Mouse (Mus musculus): Measurements from ENCODE around the gene Phykpl.
"Not testable (repeated sequence)": the region's sequence is repeated elsewhere in the genome, so short reads cannot be mapped to it uniquely, and the experiment has no call there.

Phykpl gene

GRCm38 (mm10) chr11:51617693-51618092 is 33.1 kb downstream of the Phykpl start:
- DNase-seq (ENCODE audit: low spot score in 2 of 2), result peak; percentile 71 to 81

GRCm38 (mm10) chr11:51618894-51619408 is 34.4 kb downstream of the Phykpl start:
- no peak for DNase-seq (ENCODE audit: low spot score in 2 of 2)

DNA sequence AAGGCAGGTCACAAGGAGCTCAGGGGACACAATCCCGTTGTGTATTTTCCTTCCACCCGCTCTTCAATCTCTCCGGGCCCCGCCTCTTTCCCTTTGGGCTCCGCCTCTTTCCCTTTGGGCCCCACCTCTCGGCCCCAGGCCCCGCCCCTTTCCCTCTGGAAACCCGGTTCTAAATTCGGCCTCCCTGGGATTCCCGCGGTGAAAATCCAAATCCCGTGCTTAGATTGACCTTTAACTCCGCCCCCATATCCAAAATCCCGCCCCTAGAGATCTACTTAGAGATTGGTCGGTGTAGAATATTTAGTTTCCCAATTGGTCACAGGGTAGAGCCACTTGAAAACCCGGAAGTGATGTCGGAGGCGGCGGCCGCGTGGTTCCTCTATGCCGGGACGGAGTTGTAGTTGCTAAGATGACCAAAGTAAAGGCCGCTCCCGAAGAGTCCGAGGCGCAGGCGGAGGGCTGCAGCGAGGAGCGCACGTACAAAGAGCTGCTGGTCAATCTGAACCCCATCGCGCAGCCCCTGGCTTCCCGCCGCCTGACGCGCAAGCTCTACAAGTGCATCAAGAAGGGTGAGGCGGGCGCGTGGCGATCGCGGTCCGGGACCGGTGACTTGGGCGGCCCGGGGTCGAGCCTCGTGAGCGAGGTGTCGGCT is 35.0 kb downstream of the Phykpl start, which contains the start of gene Nhp2:
Gene Nhp2 (plus strand): TSS at position 327 of the 652 bp plus-strand sequence.
- peak; percentile 91 to 92 for DNase-seq (ENCODE audit: low spot score in 2 of 2)

GRCm38 (mm10) chr11:51620084-51620483 is 35.5 kb downstream of the Phykpl start:
- no peak for DNase-seq (ENCODE audit: low spot score in 2 of 2)

GRCm38 (mm10) chr11:51621776-51622175 is 37.2 kb downstream of the Phykpl start:
- no peak for DNase-seq (ENCODE audit: low spot score in 2 of 2)

DNA sequence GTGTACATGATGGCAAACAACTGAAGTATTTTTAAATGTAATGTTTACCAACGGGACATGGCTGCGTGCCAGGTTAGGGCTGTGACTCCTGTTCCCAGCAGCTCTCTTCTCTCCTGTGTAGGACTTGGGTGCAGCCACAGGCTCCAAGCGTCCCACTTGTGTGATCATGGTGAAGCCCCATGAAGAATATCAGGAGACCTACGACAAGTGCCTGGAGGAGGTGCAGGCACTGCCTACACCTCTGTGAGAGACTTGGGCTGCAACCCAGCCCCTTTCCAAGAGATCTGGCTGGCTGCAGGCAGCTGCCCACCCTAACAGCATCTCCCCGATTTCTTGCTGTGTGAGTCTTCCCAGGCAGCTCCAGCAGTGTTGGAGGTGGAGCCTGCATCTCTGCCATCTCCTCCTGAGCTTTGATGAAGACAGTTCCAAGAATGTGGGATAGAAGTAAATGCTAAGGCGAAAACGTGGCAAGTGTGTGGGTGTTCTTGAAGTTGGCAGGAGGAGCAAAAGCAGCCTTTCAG is 38.5 kb downstream of the Phykpl start:
- DNase-seq (ENCODE audit: low spot score in 2 of 2), result no peak

GRCm38 (mm10) chr11:51625187-51625820 is 40.7 kb downstream of the Phykpl start:
- no peak for DNase-seq (ENCODE audit: low spot score in 2 of 2)

DNA sequence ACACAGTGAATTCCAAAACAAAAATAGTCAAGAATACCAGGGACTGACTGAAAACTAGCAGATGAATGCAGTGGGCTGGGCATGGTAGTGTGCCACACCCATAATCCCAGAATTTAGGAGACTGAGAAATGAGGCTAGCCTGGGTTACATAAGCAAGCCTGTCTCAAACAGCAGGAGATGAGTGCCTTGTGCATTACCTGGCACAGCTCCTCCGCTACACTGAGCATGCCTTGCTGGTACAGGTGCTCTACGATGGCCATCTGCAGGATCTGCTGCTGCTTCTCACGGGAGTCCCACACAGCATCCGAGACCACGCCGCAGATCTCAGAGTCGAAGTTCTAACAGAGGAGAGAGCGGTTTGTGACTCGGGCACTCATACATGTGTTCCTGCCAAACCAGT is 42.9 kb downstream of the Phykpl start:
- no peak for DNase-seq (ENCODE audit: low spot score in 2 of 2)

DNA sequence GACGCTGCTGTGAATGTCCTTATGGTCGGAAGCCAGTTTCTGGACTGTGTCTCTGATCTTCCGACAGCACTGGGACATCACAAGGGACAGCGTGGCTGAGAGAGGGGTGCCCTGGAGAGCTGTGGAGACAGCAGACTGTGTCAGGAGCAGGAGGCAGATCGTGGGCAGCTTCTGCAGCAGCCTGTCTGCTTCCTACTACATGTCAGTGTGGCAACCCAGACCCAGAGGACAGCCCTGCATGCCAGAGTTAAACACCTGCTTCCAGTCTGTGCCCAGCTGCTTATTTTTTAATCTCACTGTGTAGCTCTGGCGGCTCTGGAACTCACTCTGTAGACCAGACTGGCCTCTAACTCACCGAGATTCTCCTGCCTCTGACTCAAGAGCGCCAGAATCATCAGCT is 43.4 kb downstream of the Phykpl start:
- DNase-seq (ENCODE audit: low spot score in 2 of 2), result no peak

DNA sequence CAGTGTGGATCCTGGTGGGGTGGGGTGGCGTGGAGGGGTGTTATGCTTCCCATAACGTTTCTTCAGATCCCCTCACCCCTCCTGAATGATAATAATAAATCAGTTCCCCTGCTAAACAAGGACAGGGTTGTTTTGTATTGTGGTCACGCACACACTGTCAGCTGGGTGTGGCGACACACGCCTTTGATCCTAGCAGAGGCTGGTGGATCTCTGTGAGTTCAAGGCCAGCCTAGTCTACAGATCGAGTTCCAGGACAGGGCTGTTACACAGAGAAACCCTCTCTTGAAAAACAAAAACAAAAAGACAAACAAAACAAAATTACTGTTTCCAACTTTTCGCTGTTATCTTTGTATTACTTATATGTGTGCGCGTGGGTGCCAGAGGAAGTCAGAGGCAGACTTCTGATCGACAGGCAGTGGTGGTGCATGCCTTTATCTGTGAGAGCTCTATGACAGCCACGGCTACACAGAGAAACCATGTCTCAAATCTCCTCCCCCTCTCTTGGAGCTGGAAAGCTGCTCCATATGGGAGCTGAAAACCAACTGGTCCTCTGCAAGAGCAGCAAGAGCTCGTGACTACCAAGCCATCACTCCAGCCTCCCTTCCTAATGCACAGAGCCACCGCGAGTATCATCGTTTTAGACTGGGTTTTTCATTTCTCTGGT is 45.2 kb downstream of the Phykpl start:
- no peak for DNase-seq (ENCODE audit: low spot score in 2 of 2)

GRCm38 (mm10) chr11:51632130-51632753 is 47.7 kb downstream of the Phykpl start:
- no peak for DNase-seq (ENCODE audit: low spot score in 2 of 2)

GRCm38 (mm10) chr11:51633200-51633599 is 48.6 kb downstream of the Phykpl start:
- not testable (repeated sequence) for DNase-seq (ENCODE audit: low spot score in 2 of 2)

GRCm38 (mm10) chr11:51633721-51634120 is 49.2 kb downstream of the Phykpl start:
- DNase-seq (ENCODE audit: low spot score in 2 of 2), result no peak

- no peak for DNase-seq (ENCODE audit: low spot score in 2 of 2)
These were observed 50.6 kb downstream of the Phykpl start for GRCm38 (mm10) chr11:51635127-51635524.

DNA sequence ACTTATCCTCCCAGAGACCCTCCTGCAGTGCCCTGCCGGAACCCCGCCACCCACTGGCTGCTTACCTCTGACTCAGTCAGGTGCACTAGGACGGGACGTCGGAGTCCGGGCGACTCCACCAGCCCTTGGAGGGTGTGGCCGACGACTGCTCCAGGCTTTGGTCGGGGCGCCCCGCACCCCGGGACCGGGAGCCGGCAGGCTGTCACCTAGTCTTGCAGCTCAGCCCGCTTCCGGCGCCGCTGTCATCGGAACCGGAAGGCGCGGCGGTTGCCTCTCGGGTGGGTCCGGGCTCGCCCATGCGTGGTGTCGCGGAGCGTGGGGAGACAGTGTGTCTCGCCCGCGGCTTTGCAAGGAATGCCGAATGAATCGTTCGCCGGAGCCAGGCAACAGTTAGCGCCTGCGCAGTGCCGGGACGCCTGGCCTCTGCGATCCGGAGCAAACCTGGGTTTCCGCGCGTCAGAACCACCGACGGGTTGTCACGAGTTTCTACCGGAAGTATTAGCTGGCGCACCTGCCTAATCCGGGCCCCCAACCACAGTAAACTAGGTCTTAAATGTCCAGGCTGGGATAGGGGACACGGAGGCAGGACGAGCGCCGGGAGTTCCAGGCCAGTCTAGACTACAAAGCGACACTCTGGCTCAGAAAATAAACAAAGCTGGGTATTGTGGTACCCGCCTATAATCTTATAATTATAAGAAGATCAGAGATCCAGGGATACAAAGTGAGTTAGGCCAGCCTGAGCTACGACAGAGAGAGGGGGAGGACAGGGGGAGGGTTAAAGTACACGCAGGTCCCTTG is 51.2 kb downstream of the Phykpl start, which contains the start of gene Rmnd5b:
Gene Rmnd5b (minus strand): TSS at position 372 of the 798 bp plus-strand sequence.
- DNase-seq (ENCODE audit: low spot score in 2 of 2), result peak; percentile 83 to 93

- DNase-seq (ENCODE audit: low spot score in 2 of 2), result peak; percentile 75 to 85
These were observed 51.7 kb downstream of the Phykpl start for GRCm38 (mm10) chr11:51636323-51636684.

- DNase-seq (ENCODE audit: low spot score in 2 of 2), result peak; percentile 58 to 85
These were observed 53.4 kb downstream of the Phykpl start for GRCm38 (mm10) chr11:51637971-51638414.

DNA sequence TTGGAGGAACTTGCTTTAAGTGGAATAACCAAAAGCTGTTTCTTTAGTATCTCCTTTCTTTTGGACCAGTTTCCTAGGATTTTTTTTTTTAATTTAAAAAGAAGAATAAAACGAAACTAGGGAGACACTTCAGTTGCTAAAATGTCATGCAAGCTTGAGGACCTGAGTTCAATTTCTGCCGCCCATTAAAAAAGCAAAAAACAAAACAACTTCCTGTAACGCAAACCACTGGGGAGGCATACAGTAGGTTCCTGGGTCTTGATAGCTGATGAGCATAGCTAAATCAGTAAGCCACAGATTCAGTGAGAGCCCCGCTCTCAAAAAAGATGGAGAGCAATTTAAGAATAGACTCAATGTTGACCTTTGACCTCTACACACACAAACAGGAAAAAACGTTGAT is 53.9 kb downstream of the Phykpl start:
- no peak for DNase-seq (ENCODE audit: low spot score in 2 of 2)

GRCm38 (mm10) chr11:51640748-51641147 is 56.2 kb downstream of the Phykpl start:
- DNase-seq (ENCODE audit: low spot score in 2 of 2), result no peak

- no peak for DNase-seq (ENCODE audit: low spot score in 2 of 2)
These were observed 58.6 kb downstream of the Phykpl start for GRCm38 (mm10) chr11:51643202-51643601.

- DNase-seq (ENCODE audit: low spot score in 2 of 2), result peak; percentile 38 to 77
These were observed 59.2 kb downstream of the Phykpl start for GRCm38 (mm10) chr11:51643761-51644160.

Data from spleen, postnatal 4 days (tissue).